Mouse (Mus musculus) left cerebral cortex, postnatal 10 days (tissue): ENCODE measurements around the gene Slc35e4. TPM values are rescaled to one million over a fixed set of nuclear protein-coding genes. Genes with fewer than 3 reads are reported as not detected.
A peak's percentile ranks its signal among the peaks of the same experiment; 100 is the strongest.
"Not testable (repeated sequence)": the region's sequence is repeated elsewhere in the genome, so short reads cannot be mapped to it uniquely, and the experiment has no call there.

Experiments
- DNase-seq, 2 experiments: peaks; one replicate each; pipeline ENCODE4 v3.0.0; 2021 to 2022; ENCODE audit warnings: low spot score in 2 of 2, mixed read lengths in 1 of 2; ENCODE audit errors: extremely low spot score in 1 of 2
- intact Hi-C: fragments of 180-260 bp; cut with DNase I; formaldehyde crosslinking; loops from one replicate; pipeline ENCODE4 v1.15.1; 2025
- total RNA-seq, 2 experiments: library from RNA; stranded (reverse); gene quantifications; 2 replicates each; pipeline ENCODE4 v1.2.3; 2021

Gene Slc35e4
- total RNA-seq, 2 experiments from 2014 or later: 25.2 to 27.7 TPM

DNA sequence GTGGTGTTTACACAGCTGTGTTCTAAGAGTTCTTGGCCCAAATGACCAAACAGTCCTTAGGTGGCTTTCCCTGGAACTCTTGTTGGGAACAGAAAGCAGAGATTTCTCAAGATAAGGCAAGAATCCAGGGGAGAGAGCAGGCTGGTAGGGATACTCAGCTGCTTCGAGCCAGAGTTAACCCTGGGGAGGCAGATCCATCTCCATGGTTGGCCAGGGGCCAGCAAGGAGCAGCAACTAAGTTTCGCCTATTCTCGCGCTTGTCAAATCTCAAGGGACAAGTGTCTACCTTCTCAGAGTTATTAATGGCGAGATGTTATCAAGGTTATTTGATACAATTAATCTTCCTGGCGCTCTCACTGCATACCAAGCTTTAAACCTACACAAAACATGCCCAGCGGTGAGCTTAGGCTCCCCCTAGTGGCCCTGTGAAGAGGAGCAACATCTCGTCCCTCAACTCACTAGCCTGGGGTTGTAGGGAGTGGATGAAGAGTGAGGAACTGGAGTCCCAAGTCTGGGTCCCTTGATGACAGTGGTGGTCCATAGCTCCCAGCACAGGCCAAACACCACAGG is 6.9 kb upstream of the Slc35e4 start:
- peak; percentile 36 to 55 for DNase-seq
- intact Hi-C loops: no loop called here

DNA sequence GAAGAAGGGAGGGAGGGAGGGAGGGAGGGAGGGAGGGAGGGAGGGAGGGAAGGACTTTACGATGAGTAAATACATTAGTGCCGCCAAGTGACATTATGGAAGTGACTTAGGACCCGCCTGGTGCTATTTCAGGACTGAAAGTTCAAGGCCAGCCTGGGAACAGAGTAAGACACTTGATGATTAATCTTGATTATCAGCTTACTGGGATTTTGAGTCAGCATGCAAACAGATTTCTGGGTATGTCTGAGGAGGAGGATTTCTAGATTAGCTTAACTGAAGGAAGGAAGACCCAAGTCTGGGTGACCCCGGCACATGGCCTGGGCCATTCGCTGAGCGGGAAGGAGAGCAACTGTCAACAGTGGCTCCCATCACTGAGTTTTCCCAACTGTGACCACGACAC is 6.0 kb upstream of the Slc35e4 start:
- intact Hi-C loops: no loop called here
- no peak for DNase-seq

DNA sequence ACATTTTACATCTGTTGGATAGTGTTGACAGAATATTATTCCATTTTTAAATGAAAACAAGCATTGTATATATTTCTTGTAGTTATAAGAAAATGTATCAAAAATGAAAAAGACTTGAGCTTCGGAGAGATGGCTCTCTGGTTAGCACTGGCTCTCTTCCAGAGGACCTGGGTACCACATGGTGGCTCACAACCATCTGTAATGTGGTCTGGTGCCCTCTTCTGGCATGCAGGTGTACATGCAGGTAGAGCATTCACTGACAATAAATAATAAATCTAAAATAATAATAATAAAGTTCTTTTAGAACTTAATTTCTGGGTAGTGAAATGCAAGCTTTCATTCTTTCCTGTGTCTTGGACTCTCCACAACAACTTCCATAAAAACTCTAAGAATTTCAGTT is 4.3 kb upstream of the Slc35e4 start:
- no peak for DNase-seq
- intact Hi-C loops: loop anchor here (10.0 kb wide), 2 partner anchors 224 to 384 kb away; no protein-coding TSS in a partner anchor

GRCm38 (mm10) chr11:3913316-3914108 is 952 bp downstream of the Slc35e4 start:
- DNase-seq: peak; percentile 91 to 96
- intact Hi-C loops: loop anchor here (5.0 to 10.0 kb wide), 3 partner anchors 106 to 379 kb away; no protein-coding TSS in a partner anchor

GRCm38 (mm10) chr11:3912875-3913271 is 1.6 kb downstream of the Slc35e4 start:
- intact Hi-C loops: loop anchor here (5.0 to 10.0 kb wide), 3 partner anchors 106 to 378 kb away; no protein-coding TSS in a partner anchor
- DNase-seq: peak in 1 of 2 experiments; percentile 66

GRCm38 (mm10) chr11:3912100-3912874 is 2.2 kb downstream of the Slc35e4 start:
- DNase-seq: peak; percentile 54 to 55
- intact Hi-C loops: loop anchor here (5.0 to 10.0 kb wide), 3 partner anchors 105 to 377 kb away; no protein-coding TSS in a partner anchor

GRCm38 (mm10) chr11:3911440-3911839 is 3.0 kb downstream of the Slc35e4 start:
- intact Hi-C loops: loop anchor here (5.0 to 10.0 kb wide), 3 partner anchors 104 to 377 kb away; no protein-coding TSS in a partner anchor
- DNase-seq: not testable (repeated sequence)

GRCm38 (mm10) chr11:3910513-3911310 is 3.8 kb downstream of the Slc35e4 start:
- no peak for DNase-seq
- intact Hi-C loops: loop anchor here (5.0 to 10.0 kb wide), 3 partner anchors 103 to 376 kb away; no protein-coding TSS in a partner anchor

DNA sequence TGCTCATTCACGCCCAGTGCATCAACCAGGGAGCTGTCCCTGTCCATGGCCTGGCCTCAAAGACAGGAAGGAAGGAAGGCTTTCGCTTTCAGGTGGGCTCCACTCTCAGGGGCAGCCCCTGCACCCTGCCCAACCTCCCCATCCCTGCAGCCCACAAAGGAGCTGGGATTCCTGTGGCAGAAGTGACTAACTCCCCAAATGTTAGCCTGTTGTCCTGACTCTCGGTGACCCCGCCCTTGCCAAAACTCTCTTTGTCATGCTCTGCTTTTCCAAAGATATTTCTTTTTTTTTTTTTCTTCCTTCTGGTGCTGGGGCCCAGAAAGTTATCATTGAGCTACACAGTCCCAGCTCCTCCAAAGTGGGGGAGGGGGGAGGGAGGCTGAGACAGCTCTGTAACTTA is 5.2 kb downstream of the Slc35e4 start:
- intact Hi-C loops: no loop called here
- no peak for DNase-seq

DNA sequence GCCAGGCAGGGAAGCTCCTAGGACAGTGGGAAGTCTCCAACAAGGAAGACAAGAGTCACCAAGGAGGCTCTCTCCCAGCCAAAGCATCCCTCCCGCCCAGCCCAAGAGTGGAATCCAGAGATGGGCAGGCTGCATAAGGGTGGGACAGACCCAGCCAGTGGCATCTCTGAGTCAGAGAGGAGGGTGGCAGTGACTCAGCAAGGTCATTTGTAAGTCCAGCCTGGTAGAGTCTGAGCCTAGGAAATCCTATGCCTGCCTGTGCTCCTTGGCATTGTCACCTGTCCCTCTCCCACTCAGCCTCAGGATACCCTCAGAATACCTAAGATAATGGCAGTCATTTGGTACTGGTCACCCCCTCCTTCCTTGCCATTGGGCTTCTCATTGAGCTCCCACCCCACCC is 9.0 kb downstream of the Slc35e4 start:
- intact Hi-C loops: no loop called here
- DNase-seq: no peak

- intact Hi-C loops: no loop called here
These were observed 9.8 kb downstream of the Slc35e4 start for GRCm38 (mm10) chr11:3904673-3905072.

DNA sequence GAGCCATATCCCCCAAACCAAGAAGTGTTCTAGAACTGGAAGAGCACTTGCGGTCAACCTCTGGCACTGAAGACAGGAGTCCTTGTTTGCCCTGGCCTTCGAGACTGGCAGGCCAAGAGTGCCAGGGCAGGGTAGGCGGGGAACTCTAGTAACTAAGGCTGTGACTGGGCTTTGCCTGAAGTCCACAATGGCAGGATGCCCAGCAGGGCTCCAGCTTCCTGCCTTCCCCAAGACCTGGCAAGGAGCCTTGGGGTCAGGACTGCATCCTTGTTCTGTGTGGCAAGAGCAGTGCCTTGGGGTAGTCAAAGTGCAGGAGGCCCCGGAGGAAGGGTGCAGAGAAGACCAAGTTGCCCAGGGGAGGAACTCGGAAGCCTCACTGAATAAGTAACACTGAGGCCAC is 11.4 kb downstream of the Slc35e4 start:
- DNase-seq: peak; percentile 73 to 92
- intact Hi-C loops: no loop called here

More at GRCm38 (mm10) chr11:3904673-3905072, 9.8 kb downstream of the Slc35e4 start:
- DNase-seq: no peak

DNA sequence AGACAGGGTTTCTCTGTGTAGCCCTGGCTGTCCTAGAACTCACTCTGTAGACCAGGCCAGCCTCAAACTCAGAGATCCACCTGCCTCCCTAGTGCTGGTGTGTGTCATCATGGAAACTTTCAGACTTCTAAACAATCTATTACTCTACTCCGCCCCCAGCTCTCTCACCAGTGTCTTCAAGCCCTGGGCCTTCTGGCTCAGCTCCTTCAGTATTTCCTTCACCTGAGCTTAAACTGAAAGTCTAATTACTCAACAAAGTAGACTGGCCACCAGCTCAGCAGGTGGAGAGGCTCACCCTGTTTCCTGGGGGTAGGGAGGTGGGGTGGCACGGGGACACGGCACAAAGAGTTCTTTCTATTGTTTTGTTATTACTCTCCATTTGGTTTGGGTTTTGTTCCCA is 11.9 kb downstream of the Slc35e4 start:
- no peak for DNase-seq
- intact Hi-C loops: no loop called here

DNA sequence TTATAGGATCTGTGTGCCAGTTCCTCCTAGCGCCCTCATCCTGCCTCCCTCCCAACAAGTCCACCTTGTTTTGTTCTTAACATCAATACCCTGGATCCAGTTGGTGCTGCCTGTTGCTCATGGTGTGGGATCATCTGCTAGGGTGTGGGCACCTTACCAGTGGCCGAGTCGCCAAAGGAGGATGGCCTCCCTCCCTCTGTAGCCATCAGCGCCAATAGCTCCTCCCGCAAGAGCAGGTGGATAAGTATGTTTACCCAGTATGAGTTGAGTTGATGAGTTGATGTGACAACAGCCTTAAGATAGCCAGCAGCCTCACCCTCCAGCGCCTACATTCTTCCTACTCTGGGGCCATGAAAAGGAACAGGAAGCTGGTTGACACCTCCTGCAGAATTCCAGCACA is 14.2 kb downstream of the Slc35e4 start:
- intact Hi-C loops: no loop called here
- DNase-seq: no peak

GRCm38 (mm10) chr11:3895933-3896332 is 18.5 kb downstream of the Slc35e4 start:
- intact Hi-C loops: no loop called here
- no peak for DNase-seq

- DNase-seq: no peak
- intact Hi-C loops: no loop called here
These were observed 19.0 kb downstream of the Slc35e4 start for GRCm38 (mm10) chr11:3895458-3895857.

DNA sequence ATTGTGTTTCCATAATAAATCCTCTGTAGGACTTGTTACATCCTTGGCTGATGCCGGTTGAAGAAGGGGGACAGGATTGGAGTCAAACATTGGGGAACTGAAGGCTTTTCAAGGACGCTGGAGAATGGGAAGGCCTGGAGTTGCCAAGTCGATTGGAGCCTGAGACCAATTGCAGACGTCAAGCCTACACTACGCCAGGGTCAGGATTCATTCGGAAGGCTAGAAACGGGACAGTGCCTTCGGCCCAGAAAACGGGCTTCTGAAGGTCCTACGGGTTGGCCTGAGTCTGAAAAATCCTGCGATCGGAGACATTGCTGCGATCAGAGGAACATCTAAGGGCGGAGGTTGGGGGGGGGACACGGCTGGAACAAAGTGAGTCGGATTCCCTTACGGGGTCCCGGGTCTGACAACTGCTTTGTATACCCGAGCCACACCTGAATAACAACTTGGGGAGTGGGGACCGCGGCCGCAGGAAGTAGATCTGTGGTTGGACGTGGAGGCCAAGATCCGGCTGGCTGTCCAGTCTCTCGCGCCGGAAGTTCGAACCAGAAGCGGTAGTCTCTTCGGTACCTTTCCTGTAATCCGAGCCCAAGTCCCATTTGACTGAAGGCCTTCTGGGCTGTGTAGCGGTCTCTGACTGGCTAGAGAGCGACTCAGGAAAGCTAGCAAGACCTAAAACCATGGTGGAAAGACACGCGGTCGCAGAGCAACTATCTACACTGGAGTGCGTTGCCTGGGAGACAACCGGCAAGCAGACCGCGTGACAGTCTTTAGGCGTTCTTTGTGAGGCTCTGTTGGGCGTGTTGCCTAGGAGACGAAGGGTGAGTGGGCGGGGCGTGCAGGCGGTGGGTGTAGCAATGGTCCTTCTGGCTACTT is 19.8 kb downstream of the Slc35e4 start, which contains the start of the genes 4921536K21Rik and Dusp18:
Gene 4921536K21Rik (minus strand): TSS at position 693 of the 876 bp plus-strand sequence.
Gene Dusp18 (plus strand): TSS at position 835 of the 876 bp plus-strand sequence.
- intact Hi-C loops: no loop called here
- DNase-seq: peak; percentile 96 to 97
